Mouse (Mus musculus) cerebellum, adult 2 months (tissue): Measurements from ENCODE around the gene Ldb2.

Experiments used
- CTCF ChIP-seq: fragments of 200-500 bp; IDR thresholded peaks from 2 replicates; pipeline ENCODE4 v1.5.1; 2011; ENCODE audit warnings: low read depth, mild to moderate bottlenecking, control low read depth, low read length, moderate library complexity, borderline replicate concordance; ENCODE audit not compliant: insufficient read depth
- POLR2A ChIP-seq: fragments of 200-500 bp; IDR thresholded peaks from 2 replicates; pipeline ENCODE4 v1.6.1; 2011; ENCODE audit warnings: low read length, control low read depth, borderline replicate concordance; ENCODE audit not compliant: insufficient read depth

DNA sequence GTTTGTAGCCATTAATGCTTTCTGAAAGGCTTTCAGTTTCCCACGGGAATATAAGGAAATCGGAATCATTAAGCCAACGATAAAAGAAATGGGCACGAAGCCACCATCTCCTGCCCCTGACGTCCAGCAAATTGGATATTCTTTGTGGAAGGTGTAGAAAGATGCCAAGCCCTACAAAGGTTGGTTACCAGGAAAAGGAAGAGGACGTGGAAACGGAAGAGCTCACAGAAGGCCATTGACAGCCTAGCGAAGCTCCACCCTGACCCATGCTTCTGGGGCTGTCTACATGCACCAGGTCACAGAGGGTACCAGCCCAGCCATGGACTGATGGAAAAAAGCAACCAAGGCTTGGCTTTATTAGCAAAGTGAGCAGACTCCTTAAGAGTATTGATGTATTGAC is 31.0 kb downstream of the Ldb2 start:
- TF ChIP-seq CTCF, result no peak
- no peak for TF ChIP-seq POLR2A
